Mouse (Mus musculus): ENCODE data around the gene Gm27021. TPM values are rescaled to one million over a fixed set of nuclear protein-coding genes. Genes with fewer than 3 reads are reported as not detected.

Gene Gm27021
- total and polyA plus RNA-seq, 2 experiments from 2014 or later: 7.0 to 10.9 TPM

- H3K27ac ChIP-seq: peak overlapping the region; percentile 48; the same call in 1 of the 2 replicates
- no peak overlapping the region for H3K4me2 ChIP-seq (ENCODE audit: low read depth, low read length)
- ATAC-seq (peak; percentile 30), DNase-seq (ENCODE audit: low spot score) (no peak)
- H3K4me1 ChIP-seq (ENCODE audit: insufficient read depth, low read length): no peaks in the 10 kb centered on the region
- H3K9ac ChIP-seq (replicated peaks; ENCODE audit: low read length): no peak overlapping the region
- no peak for TF ChIP-seq CTCF (IDR thresholded peaks at IDR 0.05; ENCODE audit: low read depth)
- H3K27me3 ChIP-seq (ENCODE audit: insufficient read depth, low read length): no peaks in the 10 kb centered on the region
- H3K4me3 ChIP-seq (ENCODE audit: low read length): no peak overlapping the region
- H3K36me3 ChIP-seq (ENCODE audit: insufficient read depth, low read length): peaks cover 23% of the 10 kb centered on the region
- 66% methylated on average over 8 of the region's 8 CpGs for WGBS
- H3K9me3 ChIP-seq (ENCODE audit: low read length): no peaks in the 10 kb centered on the region
Observed at GRCm38 (mm10) chr8:120581811-120582210, 86.1 kb downstream of the Gm27021 start.

DNA sequence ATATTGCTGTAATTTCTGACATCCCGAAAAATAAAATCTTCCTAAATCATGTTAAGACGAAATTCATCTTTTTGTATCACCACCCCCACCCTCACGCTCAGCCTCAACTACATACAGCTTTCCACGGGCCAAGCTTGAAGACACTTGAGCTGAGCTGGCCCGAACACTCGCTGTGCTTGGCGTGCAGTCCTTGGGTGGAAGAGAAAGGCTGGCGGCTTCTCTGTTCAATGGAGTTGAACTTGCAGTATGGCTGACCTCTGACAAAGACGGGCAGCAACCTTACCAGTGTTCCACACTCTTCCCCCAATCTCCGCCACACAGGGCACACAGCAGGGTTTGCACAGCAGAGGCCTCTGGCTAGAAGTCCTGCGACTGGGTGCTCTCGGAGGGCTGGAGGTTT is 86.5 kb downstream of the Gm27021 start:
- no peak for ATAC-seq
- 76% methylated on average over 12 of the region's 12 CpGs for WGBS
- H3K36me3 ChIP-seq (ENCODE audit: insufficient read depth, low read length): peaks cover 27% of the 10 kb centered on the region
- H3K9me3 ChIP-seq (ENCODE audit: low read length): no peaks in the 10 kb centered on the region
- no peaks in the 10 kb centered on the region for H3K4me1 ChIP-seq (ENCODE audit: insufficient read depth, low read length)
- no peak for DNase-seq (ENCODE audit: low spot score)
- H3K4me2 ChIP-seq (ENCODE audit: low read depth, low read length): no peak overlapping the region
- no peaks in the 10 kb centered on the region for H3K27me3 ChIP-seq (ENCODE audit: insufficient read depth, low read length)
- no peak overlapping the region for H3K4me3 ChIP-seq (ENCODE audit: low read length)
- TF ChIP-seq CTCF (IDR thresholded peaks at IDR 0.05; ENCODE audit: low read depth): no peak
- H3K27ac ChIP-seq: peak overlapping the region; percentile 48; the same call in 1 of the 2 replicates
- no peak overlapping the region for H3K9ac ChIP-seq (replicated peaks; ENCODE audit: low read length)

GRCm38 (mm10) chr8:120580336-120581000 is 87.4 kb downstream of the Gm27021 start:
- ATAC-seq (no peak), DNase-seq (ENCODE audit: low spot score) (no peak)
- TF ChIP-seq CTCF (IDR thresholded peaks at IDR 0.05; ENCODE audit: low read depth): no peak
- H3K27ac ChIP-seq: no peak overlapping the region
- H3K36me3 ChIP-seq (ENCODE audit: insufficient read depth, low read length): peaks cover 36% of the 10 kb centered on the region
- no peak overlapping the region for H3K9ac ChIP-seq (replicated peaks; ENCODE audit: low read length)
- no peaks in the 10 kb centered on the region for H3K4me1 ChIP-seq (ENCODE audit: insufficient read depth, low read length)
- H3K9me3 ChIP-seq (ENCODE audit: low read length): no peaks in the 10 kb centered on the region
- WGBS: 90% methylated on average over 8 of the region's 8 CpGs
- no peak overlapping the region for H3K4me2 ChIP-seq (ENCODE audit: low read depth, low read length)
- no peaks in the 10 kb centered on the region for H3K27me3 ChIP-seq (ENCODE audit: insufficient read depth, low read length)
- no peak overlapping the region for H3K4me3 ChIP-seq (ENCODE audit: low read length)

DNA sequence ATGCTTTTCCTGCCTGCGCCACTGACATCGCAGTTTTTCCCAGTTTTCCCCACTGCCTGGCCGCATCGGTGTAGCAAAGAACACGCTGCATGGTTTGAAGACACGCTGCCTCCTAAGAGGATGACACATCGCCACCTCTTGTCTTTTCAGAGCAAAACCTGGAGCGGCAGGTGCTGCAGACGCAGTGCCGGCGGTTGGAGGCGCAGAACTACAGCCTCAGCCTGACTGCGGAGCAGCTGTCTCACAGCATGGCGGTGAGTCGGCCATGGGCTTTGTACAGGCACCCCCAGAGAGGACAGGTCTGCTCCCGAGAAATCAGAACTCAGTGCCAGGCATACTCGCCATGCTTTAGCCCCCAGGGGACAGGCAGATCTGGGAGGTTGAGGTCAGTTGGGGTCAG is 90.1 kb downstream of the Gm27021 start:
- Histone ChIP-seq H3K27me3 (ENCODE audit: insufficient read depth, low read length) (no peaks in the 10 kb centered on the region), H3K36me3 (ENCODE audit: insufficient read depth, low read length) (peaks cover 61% of the 10 kb centered on the region), H3K4me3 (ENCODE audit: low read length) (no peak overlapping the region), H3K27ac (0 out of 2 replicates have a peak overlapping the region, but pooled peaks have one; percentile 11), H3K4me1 (ENCODE audit: insufficient read depth, low read length) (no peaks in the 10 kb centered on the region), H3K4me2 (ENCODE audit: low read depth, low read length) (no peak overlapping the region), H3K9ac (replicated peaks; ENCODE audit: low read length) (no peak overlapping the region), H3K9me3 (ENCODE audit: low read length) (no peaks in the 10 kb centered on the region)
- no peak; the same call in 1 of the 2 replicates for ATAC-seq
- no peak for DNase-seq (ENCODE audit: low spot score)
- TF ChIP-seq CTCF (IDR thresholded peaks at IDR 0.05; ENCODE audit: low read depth): no peak; the same call in 1 of the 2 replicates
- WGBS: 56% methylated on average over 17 of the region's 17 CpGs

GRCm38 (mm10) chr8:120575801-120576200 is 92.1 kb downstream of the Gm27021 start:
- no peak for ATAC-seq
- Histone ChIP-seq H3K4me2 (ENCODE audit: low read depth, low read length) (no peak overlapping the region), H3K4me1 (ENCODE audit: insufficient read depth, low read length) (no peaks in the 10 kb centered on the region), H3K9me3 (ENCODE audit: low read length) (no peaks in the 10 kb centered on the region), H3K27me3 (ENCODE audit: insufficient read depth, low read length) (no peaks in the 10 kb centered on the region), H3K27ac (no peak overlapping the region), H3K9ac (replicated peaks; ENCODE audit: low read length) (no peak overlapping the region), H3K36me3 (ENCODE audit: insufficient read depth, low read length) (peaks cover 73% of the 10 kb centered on the region), H3K4me3 (ENCODE audit: low read length) (no peak overlapping the region)
- no peak for DNase-seq (ENCODE audit: low spot score)
- 65% methylated on average over 9 of the region's 9 CpGs for WGBS
- no peak for TF ChIP-seq CTCF (IDR thresholded peaks at IDR 0.05; ENCODE audit: low read depth)

DNA sequence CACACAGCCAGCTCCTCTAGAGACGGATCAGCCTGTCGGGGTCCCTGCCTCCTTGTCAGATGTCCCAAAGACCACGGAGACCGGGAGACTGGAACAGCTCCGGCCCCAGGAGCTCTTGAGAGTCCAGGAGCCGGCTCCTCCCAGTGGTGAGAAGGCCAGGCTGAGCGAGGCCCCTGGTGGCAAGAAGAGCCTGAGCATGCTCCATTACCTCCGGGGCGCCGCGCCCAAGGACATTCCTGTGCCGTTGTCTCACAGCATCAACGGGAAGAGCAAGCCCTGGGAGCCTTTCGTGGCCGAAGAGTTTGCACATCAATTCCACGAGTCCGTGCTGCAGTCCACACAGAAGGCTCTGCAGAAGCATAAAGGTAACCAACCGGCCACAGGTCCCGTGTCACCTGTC is 92.9 kb downstream of the Gm27021 start:
- DNase-seq (ENCODE audit: low spot score) (no peak), ATAC-seq (no peak)
- Histone ChIP-seq H3K4me1 (ENCODE audit: insufficient read depth, low read length) (no peaks in the 10 kb centered on the region), H3K4me2 (ENCODE audit: low read depth, low read length) (no peak overlapping the region), H3K9ac (replicated peaks; ENCODE audit: low read length) (no peak overlapping the region), H3K36me3 (ENCODE audit: insufficient read depth, low read length) (peaks cover 71% of the 10 kb centered on the region), H3K4me3 (ENCODE audit: low read length) (no peak overlapping the region), H3K27ac (no peak overlapping the region), H3K9me3 (ENCODE audit: low read length) (no peaks in the 10 kb centered on the region), H3K27me3 (ENCODE audit: insufficient read depth, low read length) (no peaks in the 10 kb centered on the region)
- 56% methylated on average over 19 of the region's 19 CpGs for WGBS
- TF ChIP-seq CTCF (IDR thresholded peaks at IDR 0.05; ENCODE audit: low read depth): peak; percentile 18; the same call in 1 of the 2 replicates

- no peak for DNase-seq (ENCODE audit: low spot score)
- H3K4me2 ChIP-seq (ENCODE audit: low read depth, low read length): no peak overlapping the region
- no peak for ATAC-seq
- H3K27me3 ChIP-seq (ENCODE audit: insufficient read depth, low read length): no peaks in the 10 kb centered on the region
- peaks cover 71% of the 10 kb centered on the region for H3K36me3 ChIP-seq (ENCODE audit: insufficient read depth, low read length)
- H3K4me1 ChIP-seq (ENCODE audit: insufficient read depth, low read length): no peaks in the 10 kb centered on the region
- no peak overlapping the region for H3K9ac ChIP-seq (replicated peaks; ENCODE audit: low read length)
- 46% methylated on average over 11 of the region's 11 CpGs for WGBS
- no peak for TF ChIP-seq CTCF (IDR thresholded peaks at IDR 0.05; ENCODE audit: low read depth)
- H3K9me3 ChIP-seq (ENCODE audit: low read length): no peaks in the 10 kb centered on the region
- no peak overlapping the region for H3K27ac ChIP-seq
- H3K4me3 ChIP-seq (ENCODE audit: low read length): no peak overlapping the region
Observed at GRCm38 (mm10) chr8:120573866-120574265, 94.0 kb downstream of the Gm27021 start.
